Mouse (Mus musculus): ENCODE measurements around the gene Atp6v0a1. TPM values are rescaled to one million over a fixed set of nuclear protein-coding genes. Genes with fewer than 3 reads are reported as not detected.

Atp6v0a1 gene
- polyA plus RNA-seq, 1 experiment, result 294 TPM

DNA sequence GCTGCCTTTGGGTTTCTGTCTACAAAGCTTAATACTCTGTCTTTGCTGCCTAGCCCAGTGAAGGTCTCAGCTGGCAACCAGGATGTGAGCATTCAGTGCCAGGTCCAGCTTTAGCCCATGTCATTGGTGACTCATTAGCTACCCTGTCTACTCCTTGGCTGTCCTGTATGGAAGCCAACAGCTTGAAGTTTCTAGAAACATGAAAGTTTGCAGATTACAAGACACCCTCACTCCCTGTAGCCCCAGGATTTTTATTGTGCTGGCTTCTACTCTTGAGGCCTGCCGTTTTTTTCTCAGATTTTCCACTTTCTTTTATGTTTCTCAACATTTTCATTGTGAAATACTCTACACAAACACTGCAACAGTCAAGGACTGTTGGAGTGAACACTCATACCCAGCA, 80.7 kb downstream of the Atp6v0a1 start:
- peak in 1 of 2 experiments; percentile 15 for DNase-seq
- WGBS, result 77% methylated on average over 1 of the region's 1 CpGs
- H3K4me3 ChIP-seq (replicated peaks; ENCODE audit: insufficient read depth, low read depth, low read length), result no peak overlapping the region
- H3K4me1 ChIP-seq (ENCODE audit: control insufficient read depth, insufficient read depth, low read length), result peaks cover 10% of the 10 kb centered on the region; the same call in 1 of the 2 replicates
- H3K27me3 ChIP-seq (ENCODE audit: control insufficient read depth, insufficient read depth, low read length), result no peaks in the 10 kb centered on the region
- no peak overlapping the region for H3K27ac ChIP-seq (ENCODE audit: insufficient read depth, low read length)
- no peak for TF ChIP-seq CTCF (IDR thresholded peaks at IDR 0.05; ENCODE audit: borderline replicate concordance, insufficient read depth, low read depth, low read length)
- TF ChIP-seq POLR2A (IDR thresholded peaks at IDR 0.05; ENCODE audit: borderline replicate concordance, insufficient read depth, low read length), result no peak

DNA sequence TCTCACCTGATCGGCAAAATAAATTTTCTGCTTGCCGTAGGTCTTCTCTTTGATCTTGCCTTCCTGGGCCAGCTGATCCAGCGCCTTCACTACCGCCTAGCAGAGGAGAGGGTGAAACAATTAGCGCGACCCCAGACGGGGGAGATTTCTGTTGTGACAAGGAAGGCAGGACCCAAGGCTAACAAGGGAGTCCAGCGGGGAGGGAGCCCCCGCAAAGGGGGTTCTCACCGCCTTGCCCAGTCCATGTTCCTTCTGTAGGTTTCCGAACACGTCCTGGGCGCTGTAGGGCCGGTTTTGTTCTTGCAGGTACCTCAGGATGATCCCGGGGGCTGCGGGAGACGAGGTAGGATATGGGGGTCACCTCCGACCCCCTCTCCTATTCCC, 85.7 kb downstream of the Atp6v0a1 start:
- no peak for TF ChIP-seq CTCF (IDR thresholded peaks at IDR 0.05; ENCODE audit: borderline replicate concordance, insufficient read depth, low read depth, low read length)
- TF ChIP-seq POLR2A (IDR thresholded peaks at IDR 0.05; ENCODE audit: borderline replicate concordance, insufficient read depth, low read length), result no peak
- H3K4me3 ChIP-seq (replicated peaks; ENCODE audit: insufficient read depth, low read depth, low read length), result peak overlapping the region; percentile 56
- DNase-seq, result no peak
- no peak overlapping the region for H3K27ac ChIP-seq (ENCODE audit: insufficient read depth, low read length)
- under 1% methylated on average over 18 of the region's 18 CpGs for WGBS
- no peaks in the 10 kb centered on the region for H3K27me3 ChIP-seq (ENCODE audit: control insufficient read depth, insufficient read depth, low read length)
- no peaks in the 10 kb centered on the region for H3K4me1 ChIP-seq (ENCODE audit: control insufficient read depth, insufficient read depth, low read length)

DNA sequence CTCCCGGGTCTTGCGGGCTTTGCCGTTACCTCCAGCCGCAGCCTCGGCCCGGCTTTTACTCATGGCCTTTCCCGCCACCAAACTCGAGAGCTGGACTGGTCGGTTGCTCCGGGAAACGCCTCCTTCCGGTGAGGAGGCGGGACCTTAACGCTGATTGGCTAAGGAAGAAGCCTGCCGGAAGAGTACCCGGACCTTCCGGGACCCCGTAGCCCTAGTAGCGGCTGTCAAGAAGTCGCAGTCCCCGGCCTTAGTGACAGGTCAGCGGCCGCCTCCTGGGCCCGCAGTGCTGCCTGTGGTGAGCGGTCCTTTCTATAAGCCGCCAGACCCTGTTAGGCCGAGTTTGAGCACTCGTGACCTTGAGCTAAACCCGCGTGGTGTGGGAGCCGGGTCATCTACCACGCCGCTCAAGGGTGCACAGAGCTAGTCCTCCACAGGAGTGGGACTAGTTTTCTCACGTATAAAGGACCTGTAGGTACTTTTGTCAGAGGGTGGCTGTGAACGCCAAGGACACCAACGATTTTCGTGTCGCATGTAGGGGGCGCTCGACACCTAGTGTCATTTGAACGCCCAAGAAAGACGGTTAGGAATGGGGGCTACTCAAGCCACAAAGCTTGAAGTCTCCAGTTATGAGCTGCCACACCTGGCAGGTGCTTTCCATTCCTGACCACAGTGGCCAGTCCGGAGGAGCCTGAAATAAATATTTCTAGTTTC, 86.2 kb downstream of the Atp6v0a1 start, which contains the start of gene Psmc3ip:
Gene Psmc3ip (minus strand): TSS at position 123 of the 711 bp plus-strand sequence.
- peak; percentile 78; the same call in 1 of the 2 replicates for TF ChIP-seq POLR2A (IDR thresholded peaks at IDR 0.05; ENCODE audit: borderline replicate concordance, insufficient read depth, low read length)
- peak; percentile 83 for TF ChIP-seq CTCF (IDR thresholded peaks at IDR 0.05; ENCODE audit: borderline replicate concordance, insufficient read depth, low read depth, low read length)
- H3K4me3 ChIP-seq (replicated peaks; ENCODE audit: insufficient read depth, low read depth, low read length), result peak within 1 kb of the TSS; percentile 85
- WGBS, result under 1% methylated on average over 43 of the region's 43 CpGs
- peak within 1 kb of the TSS; percentile 89 for H3K27ac ChIP-seq (ENCODE audit: insufficient read depth, low read length)
- H3K27me3 ChIP-seq (ENCODE audit: control insufficient read depth, insufficient read depth, low read length), result no peaks in the 10 kb centered on the region
- DNase-seq, result peak; percentile 95 to 96
- no peaks in the 10 kb centered on the region for H3K4me1 ChIP-seq (ENCODE audit: control insufficient read depth, insufficient read depth, low read length)

DNA sequence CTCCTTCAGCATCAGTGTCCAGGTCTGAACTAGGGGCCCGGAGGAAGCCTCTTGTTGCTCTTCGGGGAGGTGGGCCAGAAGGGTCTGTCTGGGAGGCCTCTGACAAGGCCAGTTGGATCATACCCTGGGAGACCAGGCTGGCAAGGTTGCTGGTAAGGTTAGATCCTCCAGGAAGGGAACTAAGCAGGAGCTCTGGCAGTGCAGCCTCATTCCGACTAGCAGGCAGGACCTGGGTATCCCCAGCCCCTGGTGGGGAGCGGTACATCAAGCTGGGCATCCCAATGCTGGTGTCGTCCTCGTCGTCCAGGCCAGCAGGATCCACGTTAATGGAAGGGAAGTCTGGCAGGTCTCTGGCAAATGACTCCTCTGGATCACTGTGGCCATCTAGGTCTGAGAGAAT, 89.0 kb downstream of the Atp6v0a1 start:
- 83% methylated on average over 8 of the region's 8 CpGs for WGBS

DNA sequence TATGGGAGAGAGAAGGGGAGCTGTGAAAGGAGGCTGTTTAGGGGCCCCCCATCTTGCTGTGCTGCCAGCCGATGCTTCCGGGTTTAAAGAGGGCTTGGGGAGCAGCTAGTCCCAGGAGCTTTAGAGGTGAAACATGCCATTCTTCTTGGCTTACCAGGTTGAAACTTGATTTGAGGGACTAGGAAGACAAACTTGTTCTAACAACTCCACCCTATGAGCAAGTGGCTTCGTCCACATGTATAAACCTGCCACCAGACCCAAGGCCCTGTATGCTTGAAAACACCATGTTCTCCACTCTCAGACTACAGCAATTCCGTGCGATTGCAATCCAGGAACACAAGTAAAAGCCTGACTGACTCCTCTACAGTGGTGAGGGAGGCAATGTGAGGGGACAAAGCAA, 93.8 kb downstream of the Atp6v0a1 start:
- Histone ChIP-seq H3K27ac (ENCODE audit: insufficient read depth, low read length) (no peak overlapping the region), H3K4me3 (replicated peaks; ENCODE audit: insufficient read depth, low read depth, low read length) (no peak overlapping the region), H3K4me1 (ENCODE audit: control insufficient read depth, insufficient read depth, low read length) (peaks cover 2% of the 10 kb centered on the region), H3K27me3 (ENCODE audit: control insufficient read depth, insufficient read depth, low read length) (no peaks in the 10 kb centered on the region)
- DNase-seq, result no peak
- WGBS, result 82% methylated on average over 5 of the region's 5 CpGs
- TF ChIP-seq CTCF (IDR thresholded peaks at IDR 0.05; ENCODE audit: borderline replicate concordance, insufficient read depth, low read depth, low read length) (no peak), POLR2A (IDR thresholded peaks at IDR 0.05; ENCODE audit: borderline replicate concordance, insufficient read depth, low read length) (no peak)

More for the DNA sequence above, 89.0 kb downstream of the Atp6v0a1 start:
- Histone ChIP-seq H3K4me1 (ENCODE audit: control insufficient read depth, insufficient read depth, low read length) (no peaks in the 10 kb centered on the region), H3K4me3 (replicated peaks; ENCODE audit: insufficient read depth, low read depth, low read length) (no peak overlapping the region), H3K27me3 (ENCODE audit: control insufficient read depth, insufficient read depth, low read length) (no peaks in the 10 kb centered on the region), H3K27ac (ENCODE audit: insufficient read depth, low read length) (no peak overlapping the region)
- peak in 1 of 2 experiments; percentile 3 for DNase-seq
- TF ChIP-seq CTCF (IDR thresholded peaks at IDR 0.05; ENCODE audit: borderline replicate concordance, insufficient read depth, low read depth, low read length) (no peak), POLR2A (IDR thresholded peaks at IDR 0.05; ENCODE audit: borderline replicate concordance, insufficient read depth, low read length) (no peak)

DNA sequence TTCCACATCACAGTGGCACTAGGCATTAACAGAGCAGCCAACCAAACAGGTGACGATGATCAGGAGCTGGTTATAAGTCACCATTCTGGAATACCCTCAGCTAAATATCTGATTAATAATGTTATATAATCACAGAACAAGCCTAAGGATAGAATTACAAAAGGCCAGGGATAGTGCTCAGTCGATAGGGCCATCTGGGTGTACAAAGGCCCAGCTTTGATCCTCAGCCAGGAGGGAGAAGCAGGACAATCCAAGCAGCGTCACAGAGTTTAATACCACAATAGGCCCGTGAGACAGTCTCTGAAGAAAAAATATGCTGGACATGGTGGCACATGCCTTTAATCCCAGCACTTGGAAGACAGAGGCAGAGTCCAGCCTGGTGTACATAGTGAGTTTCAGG, 100.1 kb downstream of the Atp6v0a1 start:
- no peak for DNase-seq
- H3K4me1 ChIP-seq (ENCODE audit: control insufficient read depth, insufficient read depth, low read length), result peaks cover 3% of the 10 kb centered on the region
- TF ChIP-seq CTCF (IDR thresholded peaks at IDR 0.05; ENCODE audit: borderline replicate concordance, insufficient read depth, low read depth, low read length), result no peak
- TF ChIP-seq POLR2A (IDR thresholded peaks at IDR 0.05; ENCODE audit: borderline replicate concordance, insufficient read depth, low read length), result no peak
- WGBS, result 13% methylated on average over 4 of the region's 4 CpGs
- no peak overlapping the region for H3K27ac ChIP-seq (ENCODE audit: insufficient read depth, low read length)
- no peak overlapping the region for H3K4me3 ChIP-seq (replicated peaks; ENCODE audit: insufficient read depth, low read depth, low read length)
- no peaks in the 10 kb centered on the region for H3K27me3 ChIP-seq (ENCODE audit: control insufficient read depth, insufficient read depth, low read length)

DNA sequence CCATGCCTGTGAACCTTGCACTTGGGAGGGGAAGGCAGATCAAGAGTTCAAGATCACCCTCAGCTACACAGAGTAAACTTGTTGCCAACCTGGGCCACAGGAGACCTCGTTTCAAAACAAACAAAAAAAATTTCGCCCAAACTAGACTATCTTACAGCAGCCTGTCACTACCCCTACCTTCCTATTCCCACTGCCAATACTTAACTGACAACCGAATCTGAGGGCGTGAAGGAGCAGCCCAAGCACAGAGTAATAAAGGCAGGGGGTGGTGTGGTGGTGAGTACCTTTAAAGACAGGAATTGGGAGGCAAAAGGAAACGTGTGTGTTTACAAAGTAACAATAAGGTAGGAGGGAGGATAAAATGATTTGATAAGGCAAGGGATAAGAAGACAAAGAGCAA, 101.5 kb downstream of the Atp6v0a1 start:
- peaks cover 4% of the 10 kb centered on the region for H3K4me1 ChIP-seq (ENCODE audit: control insufficient read depth, insufficient read depth, low read length)
- no peak overlapping the region for H3K4me3 ChIP-seq (replicated peaks; ENCODE audit: insufficient read depth, low read depth, low read length)
- H3K27ac ChIP-seq (ENCODE audit: insufficient read depth, low read length), result no peak overlapping the region
- H3K27me3 ChIP-seq (ENCODE audit: control insufficient read depth, insufficient read depth, low read length), result no peaks in the 10 kb centered on the region
- DNase-seq, result no peak
- no peak for TF ChIP-seq CTCF (IDR thresholded peaks at IDR 0.05; ENCODE audit: borderline replicate concordance, insufficient read depth, low read depth, low read length)
- no peak for TF ChIP-seq POLR2A (IDR thresholded peaks at IDR 0.05; ENCODE audit: borderline replicate concordance, insufficient read depth, low read length)
- WGBS, result 49% methylated on average over 5 of the region's 5 CpGs

DNA sequence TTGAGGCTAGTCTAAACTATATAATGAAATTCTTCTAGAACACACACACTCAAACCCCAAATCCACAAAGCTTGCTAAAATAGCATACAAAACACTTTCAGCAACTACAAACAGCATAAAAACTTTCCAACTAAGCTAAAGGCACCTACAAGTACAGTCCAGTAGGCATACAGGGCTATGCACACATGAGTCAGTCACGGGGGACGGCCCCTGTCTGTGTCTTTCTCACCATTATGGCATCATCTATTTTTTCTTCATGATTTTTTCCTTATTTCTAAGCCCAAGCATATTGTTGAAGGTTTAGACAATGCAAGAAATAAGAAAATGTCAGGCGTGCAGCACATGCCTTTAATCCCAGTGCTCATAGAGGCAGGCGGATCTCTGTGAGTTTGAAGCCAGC, 101.9 kb downstream of the Atp6v0a1 start:
- Histone ChIP-seq H3K27me3 (ENCODE audit: control insufficient read depth, insufficient read depth, low read length) (no peaks in the 10 kb centered on the region), H3K4me1 (ENCODE audit: control insufficient read depth, insufficient read depth, low read length) (peaks cover 6% of the 10 kb centered on the region), H3K4me3 (replicated peaks; ENCODE audit: insufficient read depth, low read depth, low read length) (no peak overlapping the region), H3K27ac (ENCODE audit: insufficient read depth, low read length) (no peak overlapping the region)
- WGBS, result 75% methylated on average over 4 of the region's 4 CpGs
- TF ChIP-seq CTCF (IDR thresholded peaks at IDR 0.05; ENCODE audit: borderline replicate concordance, insufficient read depth, low read depth, low read length) (no peak), POLR2A (IDR thresholded peaks at IDR 0.05; ENCODE audit: borderline replicate concordance, insufficient read depth, low read length) (no peak)
- no peak for DNase-seq
